Mouse (Mus musculus) megakaryocyte, embryonic 14.5 days (primary cell): ENCODE measurements at regions not wholly inside any gene's neighbourhood (a gene's known extent, or its start where the extent isn't known, plus 50 kb on each side); places are given as distances from the start of the nearest gene placed in this dataset.

Source experiments
- FLI1 ChIP-seq: IDR thresholded peaks from 2 replicates; pipeline ENCODE4 v1.6.1; 2012; ENCODE audit warnings: low read length, inconsistent platforms, mixed read lengths
- GATA1 ChIP-seq: IDR thresholded peaks from 3 replicates; pipeline ENCODE4 v1.6.1; 2012; ENCODE audit warnings: mixed read lengths, low read length, inconsistent platforms, borderline replicate concordance

- TF ChIP-seq FLI1 (no peak), GATA1 (no peak)
These were observed 59.8 kb upstream of the Slc38a2 start for GRCm38 (mm10) chr15:96759078-96759995.
